Mouse (Mus musculus): Measurements from ENCODE around the gene Ccdc70.
"Not testable (repeated sequence)": the region's sequence is repeated elsewhere in the genome, so short reads cannot be mapped to it uniquely, and the experiment has no call there.

Ccdc70 gene

DNA sequence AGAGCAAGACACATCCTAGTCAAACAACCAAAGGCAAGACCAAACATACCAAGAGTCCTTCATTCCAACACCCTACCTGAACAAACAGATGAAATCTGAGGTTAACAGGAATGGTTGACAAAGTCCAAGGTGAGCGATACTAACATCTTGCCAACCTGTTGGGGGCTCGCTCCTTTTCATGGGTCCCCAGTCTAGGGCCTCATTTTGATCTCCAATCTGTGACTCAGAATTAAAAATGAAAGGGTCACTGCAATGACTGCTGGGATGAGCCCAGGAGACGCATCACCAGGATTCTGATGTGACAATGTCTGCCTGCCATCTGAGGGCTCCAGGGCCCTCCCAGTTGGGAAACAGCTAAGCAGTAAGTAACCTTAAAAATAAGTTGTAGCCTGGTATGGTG is at the start of gene Ccdc70:
Gene Ccdc70, plus strand, starts transcription at position 301 of the 400 bp plus-strand sequence.
- DNase-seq (ENCODE audit: low read depth): no peak

GRCm38 (mm10) chr8:21930754-21931153 is 38.8 kb upstream of the Ccdc70 start:
- not testable (repeated sequence) for DNase-seq (ENCODE audit: low read depth)

DNA sequence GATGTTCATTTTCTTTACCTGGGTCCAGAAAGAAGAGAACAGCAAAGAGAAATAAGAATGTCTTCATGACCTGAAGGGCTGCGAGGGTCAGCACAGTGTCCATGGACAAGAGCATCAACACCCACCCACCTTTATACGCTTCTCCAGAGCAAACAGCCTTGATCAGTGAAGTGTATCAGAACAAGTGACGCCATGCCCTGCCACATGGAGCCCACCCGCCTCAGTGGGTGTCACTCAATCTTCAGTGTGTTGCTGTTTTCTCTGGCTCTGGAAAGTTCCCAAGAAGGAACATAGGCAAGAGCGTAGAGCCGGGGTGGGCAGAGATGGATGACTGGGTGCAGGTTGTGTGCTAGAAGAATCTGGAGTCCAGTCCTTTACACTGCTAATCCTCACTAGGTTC is 37.0 kb upstream of the Ccdc70 start, which contains the start of gene Defb15:
Gene Defb15, minus strand, starts transcription at position 101 of the 400 bp plus-strand sequence.
- no peak for DNase-seq (ENCODE audit: low read depth)

- not testable (repeated sequence) for DNase-seq (ENCODE audit: low read depth)
Observed at GRCm38 (mm10) chr8:21938052-21938451, 31.5 kb upstream of the Ccdc70 start, which contains the start of gene Defb35. Gene Defb35 (plus strand): TSS chr8:21938352.

DNA sequence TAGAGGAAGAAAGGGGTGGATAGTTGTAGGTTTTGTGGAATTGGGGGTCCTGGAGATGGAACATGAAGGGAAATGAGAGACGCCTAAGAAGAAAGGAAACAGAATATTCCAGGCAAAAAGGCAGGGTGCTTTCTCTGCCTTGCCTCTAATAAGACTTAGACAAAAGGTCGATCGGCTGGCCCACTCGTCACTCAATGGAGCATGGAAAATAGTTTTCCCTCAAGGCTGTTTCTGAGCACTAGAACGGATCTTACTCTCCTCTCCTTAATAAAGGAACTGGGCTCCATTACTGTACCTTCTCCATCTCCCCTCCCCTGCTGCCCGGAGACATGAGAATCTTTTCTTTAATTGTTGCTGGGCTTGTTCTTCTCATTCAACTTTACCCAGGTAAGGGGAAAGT is 23.1 kb upstream of the Ccdc70 start, which contains the start of gene Defb13:
Gene Defb13, plus strand, starts transcription at position 301 of the 400 bp plus-strand sequence.
- DNase-seq (ENCODE audit: low read depth): no peak

- no peak for DNase-seq (ENCODE audit: low read depth)
Observed at GRCm38 (mm10) chr8:21947311-21948017, 22.1 kb upstream of the Ccdc70 start.

DNA sequence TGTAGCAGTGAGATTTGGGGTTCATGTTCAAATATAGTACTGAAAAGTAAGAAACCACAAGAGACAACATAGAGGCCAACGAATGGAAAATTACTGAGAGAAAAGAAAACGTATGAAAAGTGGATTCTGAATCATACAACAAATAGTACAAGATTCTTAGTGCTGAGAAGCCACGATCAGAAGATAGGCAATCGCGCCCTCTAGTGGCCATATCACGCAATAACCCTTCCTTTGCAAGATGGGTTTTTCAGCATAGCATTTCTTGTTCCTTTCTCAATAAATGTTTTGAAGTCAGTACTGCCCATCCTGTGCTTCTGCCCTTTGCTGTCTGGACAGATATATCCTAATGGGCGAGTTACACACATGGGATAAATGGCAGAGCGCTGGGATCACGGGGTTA is 14.3 kb upstream of the Ccdc70 start:
- DNase-seq (ENCODE audit: low read depth): peak; percentile 46

DNA sequence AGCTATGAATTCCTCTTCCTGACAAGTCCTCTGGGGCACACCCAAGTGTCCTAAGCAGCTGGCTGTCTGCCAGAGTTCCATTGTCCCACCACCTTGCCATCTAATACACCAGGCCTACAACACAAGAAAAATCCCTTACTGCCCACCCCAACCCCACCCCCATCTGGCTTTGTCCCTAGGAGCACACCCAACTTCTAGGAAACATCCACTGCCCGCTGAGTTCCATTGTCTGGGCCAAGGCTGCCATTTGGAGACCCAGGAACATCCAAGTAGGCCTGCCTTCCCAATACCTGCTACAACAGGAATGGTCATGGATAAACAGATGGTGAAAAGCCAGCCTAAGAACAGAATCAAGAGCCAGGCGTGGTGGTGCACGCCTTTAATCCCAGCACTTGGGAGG is 13.2 kb upstream of the Ccdc70 start:
- no peak for DNase-seq (ENCODE audit: low read depth)

DNA sequence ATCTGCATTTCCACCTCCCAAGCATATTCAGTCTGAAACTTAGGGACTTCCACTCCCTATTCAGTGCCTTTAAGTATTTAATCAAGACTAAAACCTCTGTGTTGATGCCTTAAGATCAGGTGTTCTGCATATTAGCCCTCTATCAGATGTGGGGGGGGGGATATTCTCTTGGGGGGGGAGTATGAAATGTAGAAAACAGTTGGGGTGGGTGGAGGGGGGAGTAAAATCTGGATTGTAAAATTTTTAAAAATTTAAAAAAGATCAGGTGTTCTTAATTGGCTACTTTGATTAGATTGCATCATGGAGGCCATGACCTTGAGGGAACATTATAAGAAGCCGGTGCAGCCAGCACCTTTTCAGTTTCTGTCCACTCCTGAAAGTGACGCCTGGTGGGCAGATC is 11.2 kb upstream of the Ccdc70 start, which contains the start of gene Fam90a1a:
Gene Fam90a1a, plus strand, starts transcription at position 301 of the 400 bp plus-strand sequence.
- DNase-seq (ENCODE audit: low read depth): no peak

GRCm38 (mm10) chr8:21966646-21967045 is 2.9 kb upstream of the Ccdc70 start:
- no peak for DNase-seq (ENCODE audit: low read depth)

DNA sequence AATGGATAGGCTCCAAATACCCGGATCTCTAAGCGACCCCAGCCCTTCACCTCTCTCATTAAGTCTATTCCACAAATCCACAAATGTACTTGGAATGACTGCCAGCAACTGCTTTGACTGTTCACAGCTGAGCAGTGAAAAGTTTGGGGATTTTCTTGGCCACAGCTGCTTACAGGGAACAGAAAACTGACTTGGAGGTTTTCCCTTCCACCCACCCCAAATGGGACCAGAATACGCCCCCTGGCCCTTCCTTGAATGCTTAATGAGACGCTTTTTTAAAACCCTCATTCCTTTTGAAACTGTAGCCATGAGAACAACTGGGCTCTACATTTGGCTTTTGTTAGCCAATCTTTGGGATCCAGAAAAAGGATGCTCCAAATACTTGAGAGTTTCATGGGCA is 8.6 kb downstream of the Ccdc70 start:
- DNase-seq (ENCODE audit: low read depth): no peak

GRCm38 (mm10) chr8:21981664-21982337 is 12.2 kb downstream of the Ccdc70 start:
- no peak for DNase-seq (ENCODE audit: low read depth)

GRCm38 (mm10) chr8:21992184-21992583 is 22.6 kb downstream of the Ccdc70 start:
- DNase-seq (ENCODE audit: low read depth): peak; percentile 31

GRCm38 (mm10) chr8:21995181-21995580 is 25.6 kb downstream of the Ccdc70 start:
- DNase-seq (ENCODE audit: low read depth): no peak

- DNase-seq (ENCODE audit: low read depth): no peak
Observed at GRCm38 (mm10) chr8:22004750-22005522, 35.4 kb downstream of the Ccdc70 start.

- no peak for DNase-seq (ENCODE audit: low read depth)
Observed at GRCm38 (mm10) chr8:22006423-22006822, 36.8 kb downstream of the Ccdc70 start.

DNA sequence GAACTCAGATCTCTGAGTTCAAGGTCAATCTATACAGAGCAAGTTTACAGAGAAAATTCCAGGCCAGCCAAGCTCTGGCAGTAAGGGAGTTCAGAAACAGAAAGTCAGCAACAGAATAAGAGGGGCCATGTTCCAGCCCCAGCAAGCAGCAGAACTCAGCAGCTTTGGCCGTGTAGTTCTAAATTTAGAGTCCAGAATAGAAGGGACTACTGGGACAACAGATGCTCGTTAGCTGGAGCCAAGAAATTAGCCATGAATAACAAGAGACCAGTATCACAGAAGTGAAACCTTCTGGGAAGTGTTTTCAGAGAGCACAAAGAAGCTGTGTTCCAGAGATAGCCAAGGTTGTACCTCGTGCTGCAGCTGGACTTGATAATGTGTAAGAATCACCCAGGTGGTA is 39.8 kb downstream of the Ccdc70 start:
- no peak for DNase-seq (ENCODE audit: low read depth)

GRCm38 (mm10) chr8:22013034-22013707 is 43.6 kb downstream of the Ccdc70 start:
- no peak for DNase-seq (ENCODE audit: low read depth)

- no peak for DNase-seq (ENCODE audit: low read depth)
Observed at GRCm38 (mm10) chr8:22017731-22018130, 48.2 kb downstream of the Ccdc70 start.

- DNase-seq (ENCODE audit: low read depth): no peak
Observed at GRCm38 (mm10) chr8:22019498-22019897, 49.9 kb downstream of the Ccdc70 start.

GRCm38 (mm10) chr8:22022244-22022643 is 52.7 kb downstream of the Ccdc70 start:
- no peak for DNase-seq (ENCODE audit: low read depth)
